Mouse (Mus musculus) erythroblast, embryonic 14.5 days (primary cell): ENCODE data around the gene Znrf1.

Experiments used
- GATA1 ChIP-seq: IDR thresholded peaks from 2 replicates; pipeline ENCODE4 v1.6.1; 2012; ENCODE audit warnings: low read length, inconsistent platforms, mixed read lengths
- TAL1 ChIP-seq: IDR thresholded peaks from 3 replicates; pipeline ENCODE4 v1.6.1; 2012; ENCODE audit warnings: low read length, inconsistent platforms, mixed read lengths

- TF ChIP-seq GATA1: no peak
- TF ChIP-seq TAL1: no peak
Measured at GRCm38 (mm10) chr8:111653524-111653923, 117.6 kb downstream of the Znrf1 start.
